Mouse (Mus musculus) kidney, postnatal 10 days (tissue): Measurements from ENCODE around the gene 4930519P11Rik.
A peak's percentile ranks its signal among the peaks of the same experiment; 100 is the strongest.

Experiments
- DNase-seq: peaks from one replicate; pipeline ENCODE4 v3.0.0; 2021; ENCODE audit warnings: mixed read lengths

Gene 4930519P11Rik

GRCm38 (mm10) chr2:154613118-154614115 lies at the start of gene 4930519P11Rik, which contains the start of gene Zfp341:
4930519P11Rik (minus strand) TSS chr2:154613437.
Zfp341 (plus strand) TSS chr2:154613297.
- DNase-seq, result peak; percentile 95

- no peak for DNase-seq
These were observed 46.4 kb upstream of the 4930519P11Rik start for GRCm38 (mm10) chr2:154659531-154660074.

GRCm38 (mm10) chr2:154659070-154659469 lies 45.8 kb upstream of the 4930519P11Rik start:
- DNase-seq, result no peak

- peak; percentile 43 for DNase-seq
These were observed 44.4 kb upstream of the 4930519P11Rik start for GRCm38 (mm10) chr2:154657486-154658237.

GRCm38 (mm10) chr2:154656710-154657485 lies 43.7 kb upstream of the 4930519P11Rik start:
- peak; percentile 98 for DNase-seq

GRCm38 (mm10) chr2:154655878-154656414 lies 42.7 kb upstream of the 4930519P11Rik start:
- DNase-seq, result no peak

GRCm38 (mm10) chr2:154654976-154655375 lies 41.7 kb upstream of the 4930519P11Rik start:
- DNase-seq, result no peak

GRCm38 (mm10) chr2:154651363-154651762 lies 38.1 kb upstream of the 4930519P11Rik start, which contains the start of gene Chmp4b:
Chmp4b (plus strand) TSS chr2:154651705.
- peak; percentile 77 for DNase-seq

- DNase-seq, result no peak
These were observed 37.2 kb upstream of the 4930519P11Rik start for GRCm38 (mm10) chr2:154650404-154650803.

GRCm38 (mm10) chr2:154648086-154648485 lies 34.8 kb upstream of the 4930519P11Rik start:
- peak; percentile 70 for DNase-seq

- DNase-seq, result peak; percentile 53
These were observed 33.4 kb upstream of the 4930519P11Rik start for GRCm38 (mm10) chr2:154646634-154647033.

- DNase-seq, result no peak
These were observed 29.6 kb upstream of the 4930519P11Rik start for GRCm38 (mm10) chr2:154642712-154643385.

- peak; percentile 43 for DNase-seq
These were observed 28.8 kb upstream of the 4930519P11Rik start for GRCm38 (mm10) chr2:154642005-154642459.

GRCm38 (mm10) chr2:154641176-154641575 lies 27.9 kb upstream of the 4930519P11Rik start:
- DNase-seq, result no peak

- DNase-seq, result no peak
These were observed 25.9 kb upstream of the 4930519P11Rik start for GRCm38 (mm10) chr2:154639115-154639514.

- DNase-seq, result no peak
These were observed 25.3 kb upstream of the 4930519P11Rik start for GRCm38 (mm10) chr2:154638521-154638920.

- no peak for DNase-seq
These were observed 22.6 kb upstream of the 4930519P11Rik start for GRCm38 (mm10) chr2:154635826-154636225.

- no peak for DNase-seq
These were observed 20.8 kb upstream of the 4930519P11Rik start for GRCm38 (mm10) chr2:154633876-154634644.

- no peak for DNase-seq
These were observed 20.0 kb upstream of the 4930519P11Rik start for GRCm38 (mm10) chr2:154633039-154633742.
